In the genomic region with DNA sequence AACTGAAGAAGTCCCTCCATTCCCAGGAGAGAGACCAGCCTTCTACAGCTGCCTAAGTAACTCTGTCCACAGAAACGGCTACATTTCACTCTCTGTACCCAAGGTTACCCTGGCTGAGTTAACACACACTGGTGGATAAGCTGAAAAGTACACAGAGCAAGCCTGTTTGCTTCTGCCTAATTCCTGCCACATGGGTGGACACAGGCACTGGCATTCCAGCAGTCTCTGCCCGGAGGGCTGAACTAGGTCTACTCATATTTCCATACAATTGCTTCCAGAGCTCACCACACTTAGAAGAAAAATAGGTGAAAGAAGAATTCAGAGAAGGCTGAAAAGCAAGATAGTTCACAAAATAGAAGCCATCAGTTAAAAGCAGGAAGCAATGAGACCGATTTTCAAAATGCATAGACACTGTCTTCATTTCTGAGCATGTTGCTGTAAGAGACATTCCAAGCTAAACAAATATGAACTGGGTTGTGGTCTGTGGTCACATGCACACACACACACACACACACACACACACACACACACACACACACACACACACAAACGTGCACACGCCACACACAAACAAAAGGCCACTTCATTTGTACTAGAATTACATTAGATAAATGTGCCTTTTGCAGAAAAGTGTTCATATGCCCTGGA, we compare ENCODE assay signal across 12 mouse cellular contexts. TPM values are rescaled to one million over a fixed set of nuclear protein-coding genes. Genes with fewer than 3 reads are reported as not detected.
DNase-seq lines count a peak whose midpoint lies in the region; ATAC-seq lines count a peak whose summit lies in the region.
"Had no signal": no experiment of that assay in that cellular context is flagged by ENCODE, and none has a peak within 500 bp of the region (broad histone marks: within the 10 kb centered on the region; RNA-seq: fewer than 3 reads in every experiment).

No protein-coding gene starts in this region.

- H3K27ac ChIP-seq in midbrain, embryonic 12.5 days (replicated peaks) = no peak overlapping the region
- no peak overlapping the region for H3K27ac ChIP-seq in midbrain, embryonic 16.5 days (ENCODE audit: low read length)
- peak overlapping the region; percentile 91 for H3K27ac ChIP-seq in embryonic facial prominence, embryonic 13.5 days
- peak overlapping the region; percentile 84 for H3K27ac ChIP-seq in limb, embryonic 10.5 days
- peak overlapping the region; percentile 32 for H3K27ac ChIP-seq in stomach, embryonic 15.5 days
- H3K27ac ChIP-seq: heart, embryonic 13.5 days had no signal

- no peak overlapping the region for H3K9ac ChIP-seq in midbrain, embryonic 12.5 days (replicated peaks)
- no peak overlapping the region for H3K9ac ChIP-seq in midbrain, embryonic 16.5 days (ENCODE audit: low read depth, low read length)
- 0 out of 2 replicates have a peak overlapping the region, but pooled peaks have one; percentile 2 for H3K9ac ChIP-seq in embryonic facial prominence, embryonic 13.5 days
- no peak overlapping the region for H3K9ac ChIP-seq in stomach, embryonic 15.5 days
- H3K9ac ChIP-seq: heart, embryonic 13.5 days had no signal

- no peaks in the 10 kb centered on the region for H3K9me3 ChIP-seq in midbrain, embryonic 12.5 days
- H3K9me3 ChIP-seq in midbrain, embryonic 16.5 days (replicated peaks; ENCODE audit: control insufficient read depth, low read length, poor library complexity, severe bottlenecking) = no peaks in the 10 kb centered on the region
- no peaks in the 10 kb centered on the region for H3K9me3 ChIP-seq in embryonic facial prominence, embryonic 13.5 days
- H3K9me3 ChIP-seq in limb, embryonic 10.5 days (replicated peaks) = no peaks in the 10 kb centered on the region
- H3K9me3 ChIP-seq in stomach, embryonic 15.5 days = no peaks in the 10 kb centered on the region
- H3K9me3 ChIP-seq: heart, embryonic 13.5 days had no signal

- intact Hi-C loops in left cerebral cortex, postnatal 14 days (cut with DNase I) = no loop called here

- H3K36me3 ChIP-seq in midbrain, embryonic 12.5 days = no peaks in the 10 kb centered on the region
- no peaks in the 10 kb centered on the region for H3K36me3 ChIP-seq in midbrain, embryonic 16.5 days (ENCODE audit: control insufficient read depth, insufficient read depth, low read length)
- no peaks in the 10 kb centered on the region for H3K36me3 ChIP-seq in embryonic facial prominence, embryonic 13.5 days
- no peaks in the 10 kb centered on the region for H3K36me3 ChIP-seq in limb, embryonic 10.5 days
- H3K36me3 ChIP-seq in stomach, embryonic 15.5 days = no peaks in the 10 kb centered on the region
- H3K36me3 ChIP-seq: heart, embryonic 13.5 days had no signal

- ATAC-seq in midbrain, embryonic 12.5 days (ENCODE audit: low FRiP score, low read depth) = 0 out of 2 replicates have a peak, but pooled peaks have one; percentile 23
- ATAC-seq in midbrain, embryonic 16.5 days = no peak
- peak; percentile 96 for ATAC-seq in embryonic facial prominence, embryonic 13.5 days (ENCODE audit: insufficient number of reproducible peaks, insufficient read depth, low FRiP score, low TSS enrichment, low read depth)
- peak; percentile 84 for ATAC-seq in stomach, embryonic 15.5 days (ENCODE audit: insufficient read depth, low FRiP score, low read depth)

- WGBS in midbrain, embryonic 12.5 days = 60% methylated on average over 5 of the region's 5 CpGs
- WGBS in midbrain, embryonic 16.5 days = 58% methylated on average over 5 of the region's 5 CpGs
- WGBS in embryonic facial prominence, embryonic 13.5 days = 5% methylated on average over 5 of the region's 5 CpGs
- WGBS in limb, embryonic 10.5 days = 61% methylated on average over 5 of the region's 5 CpGs
- 43% methylated on average over 5 of the region's 5 CpGs for WGBS in stomach, embryonic 15.5 days

- DNase-seq in limb, embryonic 10.5 days (ENCODE audit: low spot score) = peak; percentile 69
- DNase-seq in left cerebral cortex, postnatal 14 days (ENCODE audit: low spot score in 2 of 2) = no peak
- no peak for DNase-seq in thymus, postnatal 14 days
- DNase-seq in adrenal gland, postnatal 25 days = no peak
- DNase-seq: cerebellum, adult 8-10 months; lung, postnatal 36 days; right cerebral cortex, postnatal 25 days had no signal

- H3K4me2 ChIP-seq in midbrain, embryonic 12.5 days (replicated peaks) = no peak overlapping the region
- no peak overlapping the region for H3K4me2 ChIP-seq in midbrain, embryonic 16.5 days (ENCODE audit: low read length)
- H3K4me2 ChIP-seq in embryonic facial prominence, embryonic 13.5 days = peak overlapping the region; percentile 42
- no peak overlapping the region for H3K4me2 ChIP-seq in stomach, embryonic 15.5 days
- H3K4me2 ChIP-seq: heart, embryonic 13.5 days had no signal

- H3K4me1 ChIP-seq in midbrain, embryonic 12.5 days = no peaks in the 10 kb centered on the region
- H3K4me1 ChIP-seq in midbrain, embryonic 16.5 days (ENCODE audit: control insufficient read depth, insufficient read depth, low read length) = peaks cover 4% of the 10 kb centered on the region; the same call in 1 of the 2 replicates
- peaks cover 26% of the 10 kb centered on the region for H3K4me1 ChIP-seq in embryonic facial prominence, embryonic 13.5 days
- H3K4me1 ChIP-seq in limb, embryonic 10.5 days = peaks cover 19% of the 10 kb centered on the region
- no peaks in the 10 kb centered on the region for H3K4me1 ChIP-seq in stomach, embryonic 15.5 days

- no peak overlapping the region for H3K4me3 ChIP-seq in midbrain, embryonic 12.5 days
- no peak overlapping the region for H3K4me3 ChIP-seq in midbrain, embryonic 16.5 days (ENCODE audit: low read depth, low read length)
- no peak overlapping the region for H3K4me3 ChIP-seq in embryonic facial prominence, embryonic 13.5 days
- H3K4me3 ChIP-seq in limb, embryonic 10.5 days = no peak overlapping the region
- no peak overlapping the region for H3K4me3 ChIP-seq in stomach, embryonic 15.5 days (replicated peaks)
- H3K4me3 ChIP-seq: heart, embryonic 13.5 days had no signal

- no peaks in the 10 kb centered on the region for H3K27me3 ChIP-seq in midbrain, embryonic 12.5 days
- no peaks in the 10 kb centered on the region for H3K27me3 ChIP-seq in midbrain, embryonic 16.5 days (ENCODE audit: control insufficient read depth, insufficient read depth, low read depth, low read length)
- H3K27me3 ChIP-seq in embryonic facial prominence, embryonic 13.5 days = no peaks in the 10 kb centered on the region
- no peaks in the 10 kb centered on the region for H3K27me3 ChIP-seq in limb, embryonic 10.5 days (ENCODE audit: low read depth, poor library complexity, severe bottlenecking)
- no peaks in the 10 kb centered on the region for H3K27me3 ChIP-seq in stomach, embryonic 15.5 days (replicated peaks)
- H3K27me3 ChIP-seq: heart, embryonic 13.5 days had no signal

RNA-seq across cellular contexts. Expression of a gene that starts 16.5 kb away (rescaled TPM):
- 77.8 and 85.0 TPM in 2 replicates for polyA plus RNA-seq in midbrain, embryonic 12.5 days (2016; fragmentation: Nextera tagmentation; extraction: Ambion mirVana)
- polyA plus RNA-seq in midbrain, embryonic 16.5 days (2015; fragmentation: Nextera tagmentation; extraction: Ambion mirVana) = 146 and 149 TPM in 2 replicates
- polyA plus RNA-seq in embryonic facial prominence, embryonic 13.5 days (2015; fragmentation: Nextera tagmentation; extraction: Ambion mirVana) = 37.3 and 38.1 TPM in 2 replicates
- polyA plus RNA-seq in limb, embryonic 10.5 days (2016; fragmentation: Nextera tagmentation; extraction: Ambion mirVana) = 22.5 and 24.8 TPM in 2 replicates
- polyA plus RNA-seq in stomach, embryonic 15.5 days (2015; fragmentation: Nextera tagmentation; extraction: Ambion mirVana) = 28.9 and 29.6 TPM in 2 replicates
- total RNA-seq in left cerebral cortex, postnatal 14 days (2021) = 100 to 1,000 TPM; 108 to 113 TPM
- total RNA-seq in adrenal gland, postnatal 25 days (2021) = 295 and 386 TPM in 2 replicates

Comparison
In these comparisons a context has a peak if more than half of its experiments do, and no peak if none do; other contexts are left out.
1. H3K27ac ChIP-seq: peak in embryonic facial prominence, embryonic 13.5 days (single experiment), limb, embryonic 10.5 days (single experiment) and stomach, embryonic 15.5 days (single experiment); none in midbrain, embryonic 12.5 days (single experiment) and midbrain, embryonic 16.5 days (single experiment).